Mouse (Mus musculus): ENCODE measurements around the gene Gm6217. TPM values are rescaled to one million over a fixed set of nuclear protein-coding genes. Genes with fewer than 3 reads are reported as not detected.

Gm6217 gene
- not detected for polyA plus RNA-seq (2014; fragmentation: Illumina TruSeq; extraction: RNeasy Lipid Tissue Mini Kit (QIAGEN cat#74804); ENCODE audit: low read depth, low replicate concordance)

DNA sequence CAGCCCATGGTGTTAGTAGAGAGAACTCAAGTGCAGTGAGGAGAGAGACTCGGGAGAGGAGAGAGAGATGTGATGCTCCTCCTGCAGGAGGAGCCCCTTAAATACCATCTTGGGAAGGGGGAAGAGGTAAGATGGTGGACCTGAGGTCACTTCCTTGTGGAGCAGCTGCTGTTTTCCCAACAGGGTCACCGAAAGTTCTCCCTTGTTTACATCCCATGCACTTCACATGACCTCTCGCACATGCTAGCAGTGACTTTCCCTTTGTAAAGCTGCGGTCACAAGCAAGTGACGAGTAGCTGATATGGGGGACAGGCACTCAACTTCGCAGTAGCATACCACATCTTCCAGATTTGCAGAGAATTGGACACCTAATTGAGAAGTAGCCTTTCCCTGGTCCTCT lies at the start of gene Gm6217:
Gm6217 (minus strand) TSS at position 74 of the 400 bp plus-strand sequence.

DNA sequence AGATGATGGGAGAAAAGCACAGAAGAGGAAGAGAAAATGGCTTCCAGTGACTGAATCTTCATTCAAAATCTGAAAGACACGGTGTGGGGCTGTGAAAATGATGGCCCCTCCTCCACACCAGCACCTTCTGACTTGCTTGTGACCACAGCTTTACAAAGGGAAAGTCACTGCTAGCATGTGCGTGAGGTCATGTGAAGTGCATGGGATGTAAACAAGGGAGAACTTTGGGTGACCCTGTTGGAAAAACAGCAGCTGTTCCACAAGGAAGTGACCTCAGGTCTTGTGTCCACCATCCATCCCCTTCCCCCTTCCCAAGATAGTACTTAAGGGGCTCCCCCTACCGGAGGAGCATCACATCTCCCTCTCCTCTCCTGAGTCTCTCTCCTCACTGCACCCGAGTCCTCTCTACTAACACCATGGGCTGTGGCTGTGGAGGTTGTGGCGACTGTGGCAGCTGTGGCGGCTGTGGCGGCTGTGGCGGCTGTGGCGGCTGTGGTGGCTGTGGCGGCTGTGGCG lies 28.7 kb upstream of the Gm6217 start, which contains the start of gene Gm47955:
Gm47955 (plus strand) TSS at position 417 of the 516 bp plus-strand sequence.

DNA sequence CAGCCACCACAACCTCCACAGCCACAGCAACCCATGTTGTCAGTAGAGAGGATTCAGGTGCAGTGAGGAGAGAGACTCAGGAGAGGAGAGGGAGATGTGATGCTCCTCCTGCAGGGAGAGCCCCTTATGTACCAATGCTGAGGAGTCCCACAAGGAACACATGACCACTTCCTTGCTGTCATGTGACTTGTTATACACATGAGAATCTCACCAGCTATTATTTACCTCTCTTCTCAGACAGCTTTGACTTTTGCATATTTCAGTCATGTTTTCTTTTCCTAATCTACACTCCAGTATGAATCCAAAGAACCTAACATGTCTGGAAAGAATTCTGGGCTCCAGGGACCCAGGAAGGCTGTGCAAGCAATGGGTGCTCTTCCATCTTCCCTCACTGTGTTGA lies 24.7 kb upstream of the Gm6217 start, which contains the start of gene Gm7544:
Gm7544 (minus strand) TSS at position 101 of the 400 bp plus-strand sequence.

DNA sequence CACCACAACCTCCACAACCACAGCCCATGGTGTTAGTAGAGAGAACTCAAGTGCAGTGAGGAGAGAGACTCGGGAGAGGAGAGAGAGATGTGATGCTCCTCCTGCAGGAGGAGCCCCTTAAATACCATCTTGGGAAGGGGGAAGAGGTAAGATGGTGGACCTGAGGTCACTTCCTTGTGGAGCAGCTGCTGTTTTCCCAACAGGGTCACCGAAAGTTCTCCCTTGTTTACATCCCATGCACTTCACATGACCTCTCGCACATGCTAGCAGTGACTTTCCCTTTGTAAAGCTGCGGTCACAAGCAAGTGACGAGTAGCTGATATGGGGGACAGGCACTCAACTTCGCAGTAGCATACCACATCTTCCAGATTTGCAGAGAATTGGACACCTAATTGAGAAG lies 12.1 kb upstream of the Gm6217 start, which contains the start of gene A030003K21Rik:
A030003K21Rik (minus strand) TSS at position 94 of the 400 bp plus-strand sequence.

DNA sequence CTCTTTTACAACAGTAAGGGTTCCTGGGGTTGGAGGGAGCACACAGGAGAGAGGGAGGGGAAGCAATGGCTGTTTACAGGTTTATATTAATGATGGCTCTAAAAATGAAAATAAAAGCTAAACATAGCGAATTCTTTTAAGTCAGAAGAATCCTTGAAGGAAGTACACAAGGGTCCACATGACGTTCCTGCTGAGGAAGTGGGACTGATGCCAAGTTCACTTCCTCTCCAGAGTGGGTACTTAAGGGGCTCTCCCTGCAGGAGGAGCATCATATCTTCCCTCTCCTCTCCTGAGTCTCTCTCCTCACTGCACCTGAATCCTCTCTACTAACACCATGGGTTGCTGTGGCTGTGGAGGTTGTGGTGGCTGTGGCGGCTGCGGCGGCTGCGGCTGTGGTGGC lies 6.5 kb downstream of the Gm6217 start, which contains the start of gene A030014E15Rik:
A030014E15Rik (plus strand) TSS at position 268 of the 400 bp plus-strand sequence.

DNA sequence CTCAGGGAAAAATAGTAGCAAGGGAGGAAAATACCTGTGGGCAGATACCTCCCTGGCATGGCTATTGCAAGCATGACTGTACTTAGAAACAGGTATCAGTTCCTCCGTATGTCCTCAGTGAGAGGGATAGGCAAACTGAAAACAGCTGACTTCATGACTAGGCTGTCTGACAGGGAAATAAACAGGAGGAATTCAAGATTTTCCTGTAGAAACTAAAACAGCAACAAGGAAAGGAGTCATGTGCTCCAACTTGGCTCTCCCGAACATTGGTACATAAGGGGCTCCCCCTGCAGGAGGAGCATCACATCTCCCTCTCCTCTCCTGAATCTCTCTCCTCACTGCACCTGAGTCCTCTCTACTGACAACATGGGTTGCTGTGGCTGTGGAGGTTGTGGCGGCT lies 18.2 kb downstream of the Gm6217 start, which contains the start of gene A030005L19Rik:
A030005L19Rik (plus strand) TSS at position 301 of the 400 bp plus-strand sequence.

Other genes starting within 250 kb of the Gm6217 start
- gene Mff, start 206.5 kb downstream of the Gm6217 start, polyA plus RNA-seq (2014; fragmentation: Illumina TruSeq; extraction: RNeasy Lipid Tissue Mini Kit (QIAGEN cat#74804); ENCODE audit: low read depth, low replicate concordance), result 324 TPM
- gene Tm4sf20, start 162.9 kb downstream of the Gm6217 start, polyA plus RNA-seq (2014; fragmentation: Illumina TruSeq; extraction: RNeasy Lipid Tissue Mini Kit (QIAGEN cat#74804); ENCODE audit: low read depth, low replicate concordance), result not detected
- gene Gm47791, start 160.2 kb downstream of the Gm6217 start, polyA plus RNA-seq (2014; fragmentation: Illumina TruSeq; extraction: RNeasy Lipid Tissue Mini Kit (QIAGEN cat#74804); ENCODE audit: low read depth, low replicate concordance), result not detected
- gene Agfg1, start 91.9 kb downstream of the Gm6217 start, polyA plus RNA-seq (2014; fragmentation: Illumina TruSeq; extraction: RNeasy Lipid Tissue Mini Kit (QIAGEN cat#74804); ENCODE audit: low read depth, low replicate concordance), result 67.5 TPM
- not detected for gene A030005L19Rik, start 18.1 kb downstream of the Gm6217 start, polyA plus RNA-seq (2014; fragmentation: Illumina TruSeq; extraction: RNeasy Lipid Tissue Mini Kit (QIAGEN cat#74804); ENCODE audit: low read depth, low replicate concordance)
- gene A030014E15Rik, start 6.5 kb downstream of the Gm6217 start, polyA plus RNA-seq (2014; fragmentation: Illumina TruSeq; extraction: RNeasy Lipid Tissue Mini Kit (QIAGEN cat#74804); ENCODE audit: low read depth, low replicate concordance), result not detected
- gene A030003K21Rik, start 12.0 kb upstream of the Gm6217 start, polyA plus RNA-seq (2014; fragmentation: Illumina TruSeq; extraction: RNeasy Lipid Tissue Mini Kit (QIAGEN cat#74804); ENCODE audit: low read depth, low replicate concordance), result not detected
- not detected for gene Gm7544, start 24.6 kb upstream of the Gm6217 start, polyA plus RNA-seq (2014; fragmentation: Illumina TruSeq; extraction: RNeasy Lipid Tissue Mini Kit (QIAGEN cat#74804); ENCODE audit: low read depth, low replicate concordance)
- gene Gm47955, start 28.9 kb upstream of the Gm6217 start, polyA plus RNA-seq (2014; fragmentation: Illumina TruSeq; extraction: RNeasy Lipid Tissue Mini Kit (QIAGEN cat#74804); ENCODE audit: low read depth, low replicate concordance), result not detected
- not detected for gene Gm47959, start 69.1 kb upstream of the Gm6217 start, polyA plus RNA-seq (2014; fragmentation: Illumina TruSeq; extraction: RNeasy Lipid Tissue Mini Kit (QIAGEN cat#74804); ENCODE audit: low read depth, low replicate concordance)
- gene Slc19a3, start 107.0 kb upstream of the Gm6217 start, polyA plus RNA-seq (2014; fragmentation: Illumina TruSeq; extraction: RNeasy Lipid Tissue Mini Kit (QIAGEN cat#74804); ENCODE audit: low read depth, low replicate concordance), result 53.2 TPM
- gene Krtap28-10, start 111.1 kb upstream of the Gm6217 start, polyA plus RNA-seq (2014; fragmentation: Illumina TruSeq; extraction: RNeasy Lipid Tissue Mini Kit (QIAGEN cat#74804); ENCODE audit: low read depth, low replicate concordance), result not detected
- gene Gm47969, start 113.5 kb upstream of the Gm6217 start, polyA plus RNA-seq (2014; fragmentation: Illumina TruSeq; extraction: RNeasy Lipid Tissue Mini Kit (QIAGEN cat#74804); ENCODE audit: low read depth, low replicate concordance), result not detected
- not detected for gene A030005K14Rik, start 128.0 kb upstream of the Gm6217 start, polyA plus RNA-seq (2014; fragmentation: Illumina TruSeq; extraction: RNeasy Lipid Tissue Mini Kit (QIAGEN cat#74804); ENCODE audit: low read depth, low replicate concordance)
- not detected for gene Krtap28-13, start 129.5 kb upstream of the Gm6217 start, polyA plus RNA-seq (2014; fragmentation: Illumina TruSeq; extraction: RNeasy Lipid Tissue Mini Kit (QIAGEN cat#74804); ENCODE audit: low read depth, low replicate concordance)
- not detected for gene Ccl20, start 185.4 kb upstream of the Gm6217 start, polyA plus RNA-seq (2014; fragmentation: Illumina TruSeq; extraction: RNeasy Lipid Tissue Mini Kit (QIAGEN cat#74804); ENCODE audit: low read depth, low replicate concordance)
- 0.44 TPM for gene Daw1, start 228.4 kb upstream of the Gm6217 start, polyA plus RNA-seq (2014; fragmentation: Illumina TruSeq; extraction: RNeasy Lipid Tissue Mini Kit (QIAGEN cat#74804); ENCODE audit: low read depth, low replicate concordance)